Mouse (Mus musculus) cerebellum, adult 2 months (tissue): ENCODE measurements around the gene Aldh16a1. TPM values are rescaled to one million over a fixed set of nuclear protein-coding genes. Genes with fewer than 3 reads are reported as not detected.

ENCODE experiments used
- DNase-seq, 2 experiments: peaks; one replicate each; pipeline ENCODE4 v3.0.0; 2021
- H3K27ac ChIP-seq: fragments of 200-500 bp; 2 replicates; pipeline ENCODE4 v1.5.1; 2012; ENCODE audit warnings: low read length, control low read depth, inconsistent platforms; ENCODE audit not compliant: insufficient read depth
- H3K27me3 ChIP-seq: fragments of 200-500 bp; 2 replicates; pipeline ENCODE4 v1.6.1; 2012; ENCODE audit warnings: inconsistent platforms, mild to moderate bottlenecking, low read length, moderate library complexity; ENCODE audit not compliant: control insufficient read depth, insufficient read depth
- H3K4me1 ChIP-seq: fragments of 200-500 bp; 2 replicates; pipeline ENCODE4 v1.6.1; 2011; ENCODE audit warnings: low read length; ENCODE audit not compliant: control insufficient read depth, insufficient read depth
- H3K4me3 ChIP-seq: fragments of 200-500 bp; replicated peaks from 2 replicates; pipeline ENCODE3; 2011; ENCODE audit warnings: mild to moderate bottlenecking, low read depth, low read length, control low read depth; ENCODE audit not compliant: insufficient read depth
- CTCF ChIP-seq: fragments of 200-500 bp; IDR thresholded peaks from 2 replicates; pipeline ENCODE4 v1.5.1; 2011; ENCODE audit warnings: low read depth, mild to moderate bottlenecking, control low read depth, low read length, moderate library complexity, borderline replicate concordance; ENCODE audit not compliant: insufficient read depth
- POLR2A ChIP-seq: fragments of 200-500 bp; IDR thresholded peaks from 2 replicates; pipeline ENCODE4 v1.6.1; 2011; ENCODE audit warnings: low read length, control low read depth, borderline replicate concordance; ENCODE audit not compliant: insufficient read depth
- WGBS: fragments of 180-500 bp; shearing (Covaris S2); methylation state at CpG from one replicate; pipeline ENCODE4 v1.1.7; 2018; 5-methylcytosine and 5-hydroxymethylcytosine counted together
- polyA plus RNA-seq: library from polyadenylated mRNA; depleted of rRNA; stranded (reverse); fragments of >200 nt; gene quantifications from 2 replicates; pipeline ENCODE4 v1.2.3, GENCODE M21; 2012; rRNA removed

Aldh16a1 gene
- polyA plus RNA-seq, result 17.2 and 18.0 TPM in 2 replicates

GRCm38 (mm10) chr7:45154096-45154992, at the start of gene Aldh16a1, which contains the start of gene Pih1d1:
Gene Aldh16a1, minus strand, starts transcription at chr7:45154584.
Gene Pih1d1, plus strand, starts transcription at chr7:45154303.
- H3K27me3 ChIP-seq, result no peaks in the 10 kb centered on the region
- peak; percentile 35; the same call in 1 of the 2 replicates for TF ChIP-seq CTCF
- peak; percentile 95 for TF ChIP-seq POLR2A
- peak within 1 kb of the TSS; percentile 90 for H3K27ac ChIP-seq
- no peaks in the 10 kb centered on the region for H3K4me1 ChIP-seq
- peak; percentile 97 to 98 for DNase-seq
- 2% methylated on average over 69 of the region's 69 CpGs for WGBS
- peak within 1 kb of the TSS; percentile 96 for H3K4me3 ChIP-seq

DNA sequence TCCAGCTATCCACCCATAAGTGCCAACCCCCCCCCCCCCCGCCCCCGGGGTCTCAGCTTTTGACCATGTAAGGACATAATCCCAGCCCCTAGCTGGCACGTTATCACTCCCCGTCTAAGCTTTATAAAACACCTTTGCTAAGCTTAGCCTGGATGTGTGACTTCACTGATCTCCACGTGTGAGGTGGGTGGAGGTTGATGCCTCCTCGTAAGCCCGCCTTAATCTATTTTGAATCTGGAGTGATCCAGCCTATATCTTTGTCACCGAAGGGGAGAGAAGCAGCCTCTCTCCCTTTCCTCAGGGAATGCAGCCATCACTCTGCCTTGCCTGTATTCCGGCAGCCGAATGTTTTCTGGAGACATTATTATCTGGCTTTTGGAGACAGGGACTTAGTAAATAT, 48.3 kb upstream of the Aldh16a1 start:
- Histone ChIP-seq H3K4me1 (peaks cover 10% of the 10 kb centered on the region; the same call in 1 of the 2 replicates), H3K27me3 (no peaks in the 10 kb centered on the region), H3K27ac (no peak overlapping the region), H3K4me3 (no peak overlapping the region)
- DNase-seq, result no peak
- TF ChIP-seq CTCF (no peak), POLR2A (no peak)
- 66% methylated on average over 10 of the region's 10 CpGs for WGBS

GRCm38 (mm10) chr7:45198961-45199360, 44.6 kb upstream of the Aldh16a1 start:
- no peak for DNase-seq
- no peaks in the 10 kb centered on the region for H3K27me3 ChIP-seq
- H3K27ac ChIP-seq, result peak overlapping the region; percentile 47; the same call in 1 of the 2 replicates
- 72% methylated on average over 11 of the region's 11 CpGs for WGBS
- H3K4me1 ChIP-seq, result peaks cover 43% of the 10 kb centered on the region
- TF ChIP-seq CTCF, result no peak
- TF ChIP-seq POLR2A, result no peak
- no peak overlapping the region for H3K4me3 ChIP-seq

DNA sequence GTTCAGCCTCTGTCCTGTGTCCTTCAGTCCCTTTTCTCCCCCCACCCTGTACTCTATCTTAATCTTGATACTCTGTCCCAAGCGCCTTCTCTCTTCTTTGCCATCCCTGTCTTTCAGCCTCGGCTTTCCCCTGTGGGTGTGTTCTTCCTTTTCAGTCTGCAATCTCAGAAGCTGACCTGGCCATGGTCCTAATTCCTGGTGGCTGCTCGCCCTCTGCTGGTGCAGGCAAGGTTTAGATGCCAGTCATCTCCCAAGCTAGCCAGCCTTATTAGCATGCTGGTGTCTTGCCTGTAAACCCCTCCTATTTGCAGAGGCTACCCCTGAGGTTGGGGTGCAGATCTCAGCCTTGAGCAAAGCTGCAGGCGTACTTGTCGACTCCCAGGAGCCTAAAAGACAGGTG, 44.1 kb upstream of the Aldh16a1 start:
- Histone ChIP-seq H3K27ac (peak overlapping the region; percentile 47), H3K4me1 (peaks cover 48% of the 10 kb centered on the region), H3K4me3 (no peak overlapping the region), H3K27me3 (no peaks in the 10 kb centered on the region)
- TF ChIP-seq POLR2A (no peak), CTCF (peak; percentile 98)
- DNase-seq, result peak; percentile 91 to 93
- 8% methylated on average over 5 of the region's 5 CpGs for WGBS

DNA sequence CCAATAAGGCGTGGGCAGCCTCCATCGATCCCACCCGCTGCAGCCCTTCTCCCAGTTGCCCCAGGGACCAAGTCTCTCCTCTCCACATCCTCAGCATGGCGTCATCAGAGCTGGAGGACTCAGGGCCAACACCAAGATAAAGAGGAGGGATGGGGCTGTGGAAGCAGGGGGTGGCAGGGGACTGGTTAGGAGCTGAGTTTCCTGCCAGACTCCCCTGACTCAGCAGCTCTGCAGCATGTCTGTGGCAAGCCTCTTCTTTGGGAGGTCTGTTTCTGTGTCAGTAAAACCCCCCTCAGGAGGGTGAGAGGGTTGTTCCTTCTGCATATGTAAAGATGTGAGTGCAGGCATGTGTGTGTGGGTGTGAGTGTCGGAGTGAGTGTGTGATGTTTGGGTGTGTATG, 42.6 kb upstream of the Aldh16a1 start:
- Histone ChIP-seq H3K4me1 (peaks cover 58% of the 10 kb centered on the region), H3K27ac (no peak overlapping the region), H3K4me3 (no peak overlapping the region), H3K27me3 (no peaks in the 10 kb centered on the region)
- no peak for DNase-seq
- WGBS, result 80% methylated on average over 5 of the region's 5 CpGs
- TF ChIP-seq POLR2A, result no peak
- no peak for TF ChIP-seq CTCF

- no peak for DNase-seq
- peaks cover 67% of the 10 kb centered on the region for H3K4me1 ChIP-seq
- TF ChIP-seq CTCF (no peak), POLR2A (no peak)
- no peaks in the 10 kb centered on the region for H3K27me3 ChIP-seq
- WGBS, result 81% methylated on average over 4 of the region's 4 CpGs
- no peak overlapping the region for H3K4me3 ChIP-seq
- peak overlapping the region; percentile 98 for H3K27ac ChIP-seq
These were observed 41.8 kb upstream of the Aldh16a1 start for GRCm38 (mm10) chr7:45196176-45196535.

DNA sequence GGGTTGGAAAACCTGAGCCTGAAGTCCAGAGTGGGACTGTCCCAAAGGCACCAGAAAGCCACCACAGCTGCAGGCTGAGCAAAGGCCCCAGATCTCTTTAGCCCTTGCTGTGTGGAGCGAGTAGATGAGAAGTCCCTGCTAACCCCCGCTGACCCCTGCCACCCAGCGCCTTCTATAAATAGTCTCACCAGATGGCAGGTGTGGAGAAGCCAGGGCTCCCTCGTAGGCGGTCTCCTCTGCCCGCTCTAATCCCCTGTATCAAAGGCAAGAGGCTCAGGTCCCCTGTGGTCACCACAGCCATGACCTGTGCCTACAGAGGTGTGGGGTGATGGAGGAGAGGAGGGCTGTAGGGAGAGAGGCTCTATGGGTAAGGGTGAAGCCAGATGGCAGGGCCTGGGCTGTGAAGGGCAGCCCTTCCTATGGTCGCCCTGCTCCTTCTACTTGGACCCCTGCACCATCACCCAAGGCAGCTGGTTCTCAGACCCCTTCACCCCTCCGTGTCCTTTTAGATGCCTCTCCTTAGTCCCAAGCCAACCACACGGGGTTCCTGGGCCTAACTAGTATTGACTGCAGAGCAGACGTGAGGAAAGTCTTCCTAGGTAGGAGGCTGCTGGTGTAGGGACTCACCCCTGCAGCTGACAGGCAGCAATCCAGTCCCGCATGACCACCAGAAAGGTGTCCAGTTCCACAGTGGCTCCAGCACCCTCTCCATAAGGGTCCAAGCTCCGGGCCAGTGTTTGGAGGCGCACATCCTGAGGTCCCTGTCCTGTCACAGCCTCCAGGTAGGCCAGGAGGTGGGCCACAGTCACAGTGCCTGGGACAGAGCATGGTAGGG, 41.2 kb upstream of the Aldh16a1 start:
- H3K27ac ChIP-seq, result peak overlapping the region; percentile 98
- H3K4me3 ChIP-seq, result no peak overlapping the region
- no peaks in the 10 kb centered on the region for H3K27me3 ChIP-seq
- 41% methylated on average over 13 of the region's 13 CpGs for WGBS
- DNase-seq, result peak; percentile 67 to 71
- peaks cover 72% of the 10 kb centered on the region for H3K4me1 ChIP-seq
- TF ChIP-seq POLR2A, result no peak

GRCm38 (mm10) chr7:45193871-45194785, 39.7 kb upstream of the Aldh16a1 start:
- peaks cover 84% of the 10 kb centered on the region for H3K4me1 ChIP-seq
- TF ChIP-seq POLR2A (no peak), CTCF (peak; percentile 20; the same call in 1 of the 2 replicates)
- H3K4me3 ChIP-seq, result no peak overlapping the region
- peak overlapping the region; percentile 98 for H3K27ac ChIP-seq
- WGBS, result 29% methylated on average over 17 of the region's 17 CpGs
- peak; percentile 69 to 79 for DNase-seq
- no peaks in the 10 kb centered on the region for H3K27me3 ChIP-seq
